Mouse (Mus musculus): ENCODE data around the gene Dcst2.

Dcst2 gene

GRCm38 (mm10) chr3:89331561-89331960, 30.2 kb upstream of the Dcst2 start:
- no peak for DNase-seq (ENCODE audit: extremely low read depth, low read depth, low spot score)

- DNase-seq (ENCODE audit: extremely low read depth, low read depth, low spot score): no peak
These were observed 29.8 kb upstream of the Dcst2 start for GRCm38 (mm10) chr3:89332013-89332412.

- no peak for DNase-seq (ENCODE audit: extremely low read depth, low read depth, low spot score)
These were observed 29.3 kb upstream of the Dcst2 start for GRCm38 (mm10) chr3:89332476-89332875.

GRCm38 (mm10) chr3:89333053-89333452, 28.7 kb upstream of the Dcst2 start:
- no peak for DNase-seq (ENCODE audit: extremely low read depth, low read depth, low spot score)

- no peak for DNase-seq (ENCODE audit: extremely low read depth, low read depth, low spot score)
These were observed 25.2 kb upstream of the Dcst2 start for GRCm38 (mm10) chr3:89336529-89336928.

GRCm38 (mm10) chr3:89337062-89337720, 24.6 kb upstream of the Dcst2 start:
- DNase-seq (ENCODE audit: extremely low read depth, low read depth, low spot score): no peak

- DNase-seq (ENCODE audit: extremely low read depth, low read depth, low spot score): no peak
These were observed 23.8 kb upstream of the Dcst2 start, which contains the start of gene Efna4 for GRCm38 (mm10) chr3:89337721-89338578. Gene Efna4 (minus strand): TSS chr3:89338028.

GRCm38 (mm10) chr3:89339416-89339815, 22.4 kb upstream of the Dcst2 start:
- no peak for DNase-seq (ENCODE audit: extremely low read depth, low read depth, low spot score)

- no peak for DNase-seq (ENCODE audit: extremely low read depth, low read depth, low spot score)
These were observed 21.3 kb upstream of the Dcst2 start for GRCm38 (mm10) chr3:89340465-89340864.

- no peak for DNase-seq (ENCODE audit: extremely low read depth, low read depth, low spot score)
These were observed 20.0 kb upstream of the Dcst2 start for GRCm38 (mm10) chr3:89341794-89342193.

GRCm38 (mm10) chr3:89343279-89343678, 18.5 kb upstream of the Dcst2 start:
- no peak for DNase-seq (ENCODE audit: extremely low read depth, low read depth, low spot score)

- no peak for DNase-seq (ENCODE audit: extremely low read depth, low read depth, low spot score)
These were observed 14.8 kb upstream of the Dcst2 start for GRCm38 (mm10) chr3:89346815-89347540.

- DNase-seq (ENCODE audit: extremely low read depth, low read depth, low spot score): no peak
These were observed 13.9 kb upstream of the Dcst2 start for GRCm38 (mm10) chr3:89347916-89348315.

- no peak for DNase-seq (ENCODE audit: extremely low read depth, low read depth, low spot score)
These were observed 12.6 kb upstream of the Dcst2 start for GRCm38 (mm10) chr3:89348911-89349868.

GRCm38 (mm10) chr3:89349869-89350501, 11.8 kb upstream of the Dcst2 start, which contains the start of gene Adam15:
Gene Adam15 (minus strand): TSS chr3:89349996.
- no peak for DNase-seq (ENCODE audit: extremely low read depth, low read depth, low spot score)

- DNase-seq (ENCODE audit: extremely low read depth, low read depth, low spot score): no peak
These were observed 10.5 kb upstream of the Dcst2 start for GRCm38 (mm10) chr3:89351271-89351670.

- no peak for DNase-seq (ENCODE audit: extremely low read depth, low read depth, low spot score)
These were observed 6.8 kb upstream of the Dcst2 start for GRCm38 (mm10) chr3:89354816-89355511.

GRCm38 (mm10) chr3:89355512-89355902, 6.3 kb upstream of the Dcst2 start:
- no peak for DNase-seq (ENCODE audit: extremely low read depth, low read depth, low spot score)

- no peak for DNase-seq (ENCODE audit: extremely low read depth, low read depth, low spot score)
These were observed 5.7 kb upstream of the Dcst2 start for GRCm38 (mm10) chr3:89356029-89356428.

Data from fat pad, adult 2 months (tissue).